Mouse (Mus musculus): ENCODE measurements around the gene Vamp9.

DNA sequence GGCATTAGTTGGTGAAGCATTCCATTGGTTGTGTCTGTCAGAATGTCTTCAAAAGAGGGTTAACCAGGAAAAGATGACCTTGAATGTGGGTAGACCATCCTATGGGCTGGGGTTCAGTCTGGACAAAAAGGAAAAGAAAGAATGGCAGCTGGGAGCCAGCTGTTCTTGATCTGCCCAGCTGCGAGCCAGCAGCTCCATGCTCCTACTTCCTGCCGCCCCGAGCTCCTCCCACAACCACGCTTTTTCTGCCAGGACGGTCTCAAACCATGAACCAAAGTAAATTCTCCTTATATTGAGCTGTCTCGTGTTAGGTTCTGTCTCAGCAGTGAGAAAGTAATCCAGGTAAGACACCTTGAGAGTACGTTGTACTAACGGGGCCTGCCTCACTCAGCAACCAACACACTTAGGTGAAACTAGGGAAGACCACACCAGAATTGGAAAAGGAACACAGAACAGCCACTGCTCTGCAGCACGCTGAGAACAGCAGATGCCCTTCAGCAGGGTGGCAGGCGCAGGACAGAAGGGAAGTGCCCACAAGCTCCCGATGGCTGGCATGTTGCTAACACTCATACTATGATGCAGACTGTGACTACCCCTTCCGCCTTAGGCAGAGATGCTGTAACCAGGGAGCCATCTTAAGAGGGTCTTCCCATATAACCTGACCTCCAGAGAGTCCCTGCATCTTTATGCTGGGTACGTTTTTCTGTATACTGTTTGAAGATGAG is 42.2 kb upstream of the Vamp9 start:
- TF ChIP-seq POLR2A (IDR thresholded peaks at IDR 0.05; ENCODE audit: insufficient read depth, low read depth, low read length) (no peak), EP300 (IDR thresholded peaks at IDR 0.05; ENCODE audit: insufficient read depth, low read depth, low read length) (no peak), CTCF (IDR thresholded peaks at IDR 0.05) (no peak)
